Mouse (Mus musculus): ENCODE measurements around the gene Cnot1.
A peak's percentile ranks its signal among the peaks of the same experiment; 100 is the strongest.
"Not testable (repeated sequence)": the region's sequence is repeated elsewhere in the genome, so short reads cannot be mapped to it uniquely, and the experiment has no call there.

Gene Cnot1

DNA sequence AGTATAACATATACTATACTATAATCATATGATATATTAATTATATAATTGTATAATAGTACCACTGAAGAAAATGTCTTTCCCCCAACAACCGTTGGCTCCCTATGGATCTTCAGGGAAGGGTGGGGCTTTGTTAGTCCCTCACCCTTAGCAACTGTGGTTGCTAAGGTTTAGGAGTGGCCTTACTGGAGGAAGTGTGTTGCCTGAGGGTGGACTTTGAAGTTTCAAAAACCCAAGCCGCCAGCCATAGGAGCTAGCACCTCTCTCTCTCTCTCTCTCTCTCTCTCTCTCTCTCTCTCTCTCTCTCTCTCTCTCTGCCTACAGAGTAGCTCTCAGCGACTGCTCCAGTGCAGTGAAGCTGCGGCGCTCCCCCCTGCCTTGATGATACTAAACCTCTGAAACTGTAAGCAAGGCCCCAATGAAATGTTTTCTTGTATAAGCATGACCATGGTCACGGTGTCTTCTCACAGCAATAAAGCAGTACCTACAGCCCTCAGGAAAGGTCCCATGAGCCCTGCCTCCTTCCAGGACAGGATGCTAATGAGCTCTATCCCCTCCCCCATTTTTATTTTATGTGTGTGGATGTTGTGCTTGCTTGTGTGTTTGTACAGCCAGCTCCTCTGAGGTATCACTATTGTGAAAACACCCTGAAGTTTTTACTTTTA, 8.9 kb upstream of the Cnot1 start:
- no peak for DNase-seq

DNA sequence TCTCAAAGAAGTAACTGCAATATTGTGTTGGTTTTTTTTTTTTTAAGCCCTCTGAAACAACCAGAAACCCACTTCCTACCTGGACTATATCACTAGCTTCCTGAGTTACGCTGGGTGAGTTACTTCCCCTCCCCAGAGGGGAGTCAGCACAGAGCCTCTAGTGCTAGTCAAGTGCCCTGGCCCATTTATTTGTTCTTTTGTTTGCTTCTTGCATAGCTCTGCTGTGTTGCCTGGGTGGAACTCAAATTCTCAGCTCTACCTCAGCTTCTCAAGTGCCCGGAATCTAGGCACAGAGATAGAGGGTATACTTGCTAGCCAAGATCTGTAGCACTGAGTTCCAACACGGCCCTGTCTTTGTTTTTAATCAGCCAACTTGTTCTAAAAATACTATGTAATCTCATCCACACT, 2.9 kb upstream of the Cnot1 start:
- no peak for DNase-seq

DNA sequence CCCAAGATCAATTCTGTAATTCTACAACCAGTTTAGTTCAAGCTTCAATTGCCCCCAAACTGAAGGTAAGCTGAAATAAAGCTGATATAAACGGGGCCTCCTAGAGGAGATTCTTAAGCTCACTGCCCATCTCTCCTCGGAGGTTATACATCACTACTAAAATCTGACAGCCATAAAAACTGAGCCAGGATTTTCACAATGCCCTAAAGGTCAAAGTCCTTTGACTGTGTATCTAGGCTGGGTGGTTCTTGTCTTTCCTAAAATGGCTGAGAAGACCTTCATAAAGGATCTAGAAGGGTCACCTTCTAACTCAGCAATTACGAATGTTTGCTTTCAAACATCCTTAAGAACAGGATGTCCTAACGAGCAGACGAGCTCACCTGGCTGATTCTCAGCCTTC, 1.9 kb upstream of the Cnot1 start:
- DNase-seq, result no peak

DNA sequence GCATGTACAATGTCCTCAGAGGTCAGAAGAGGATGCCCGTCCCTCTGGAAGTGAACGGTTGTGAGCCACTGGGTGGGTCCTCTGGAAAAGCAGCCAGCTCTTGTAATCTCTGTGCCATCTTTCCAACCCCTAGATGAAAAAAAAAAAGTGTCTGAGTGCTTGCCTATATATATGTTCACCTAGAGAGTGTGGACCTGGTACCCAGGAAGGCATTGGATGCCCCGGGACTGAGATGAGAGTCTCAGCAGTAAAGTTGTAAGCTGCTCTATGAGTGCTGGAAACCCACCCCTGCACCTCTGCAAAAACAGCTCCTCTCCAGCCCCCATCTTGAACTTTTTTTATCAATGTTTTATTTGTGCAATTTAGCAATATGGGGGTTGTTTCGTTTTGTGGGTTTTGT, 1.4 kb upstream of the Cnot1 start:
- no peak for DNase-seq

DNA sequence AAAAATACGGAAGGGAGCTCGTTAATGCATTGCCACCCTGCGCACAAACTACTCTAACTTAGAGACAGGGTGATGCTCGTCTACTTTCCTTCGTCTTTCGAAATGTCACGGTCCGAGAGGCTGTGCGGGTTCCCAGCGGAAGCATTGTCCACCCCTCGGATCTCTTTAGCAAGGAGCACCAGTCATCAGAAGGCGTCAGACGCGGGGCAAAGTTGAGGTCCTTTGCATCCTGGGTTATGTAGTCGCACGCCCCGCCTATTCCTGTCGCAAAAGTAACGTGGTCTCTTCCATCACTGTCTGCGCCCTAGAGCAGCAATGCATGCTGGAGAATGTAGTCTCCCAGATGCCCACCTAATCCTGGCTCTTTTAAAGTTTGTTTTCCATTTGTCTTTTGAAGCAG, 597 bp upstream of the Cnot1 start:
- peak; percentile 92 for DNase-seq

DNA sequence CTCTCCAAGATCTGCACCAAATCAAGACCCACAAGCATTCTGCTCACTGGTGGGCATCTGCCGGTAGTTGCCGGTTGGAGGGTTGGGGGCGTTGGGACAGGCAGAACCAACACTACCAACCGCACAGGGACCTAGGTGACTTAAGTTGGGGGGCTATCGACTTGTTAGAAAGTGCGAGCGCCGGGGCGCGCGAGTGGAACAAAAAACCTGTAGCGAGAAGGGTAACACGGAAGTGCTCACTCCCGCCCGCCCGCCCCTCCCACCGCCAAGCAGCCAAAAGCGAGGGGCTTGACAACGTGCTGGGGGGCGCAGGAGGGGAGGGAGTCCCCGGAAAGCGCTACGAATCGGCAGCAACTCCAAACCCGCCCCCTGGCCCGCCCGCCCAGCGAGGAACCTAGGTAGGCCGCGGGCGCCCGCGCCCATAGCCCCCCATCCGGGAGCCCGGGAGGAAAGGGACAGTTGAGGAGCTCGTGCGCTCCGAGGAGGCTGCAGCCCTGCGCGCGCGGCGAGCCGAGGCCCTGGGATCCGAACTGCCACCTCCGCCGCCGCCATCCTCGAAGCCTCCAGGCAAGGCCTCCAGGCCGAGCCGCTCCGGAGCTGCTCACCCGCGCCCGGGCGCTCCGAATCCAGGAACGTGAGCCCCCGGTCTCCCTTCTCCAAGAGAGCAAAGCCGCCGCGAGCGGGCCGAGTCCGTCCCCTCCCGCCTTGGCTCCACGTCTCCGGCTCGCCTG, 638 bp downstream of the Cnot1 start:
- peak; percentile 52 for DNase-seq

DNA sequence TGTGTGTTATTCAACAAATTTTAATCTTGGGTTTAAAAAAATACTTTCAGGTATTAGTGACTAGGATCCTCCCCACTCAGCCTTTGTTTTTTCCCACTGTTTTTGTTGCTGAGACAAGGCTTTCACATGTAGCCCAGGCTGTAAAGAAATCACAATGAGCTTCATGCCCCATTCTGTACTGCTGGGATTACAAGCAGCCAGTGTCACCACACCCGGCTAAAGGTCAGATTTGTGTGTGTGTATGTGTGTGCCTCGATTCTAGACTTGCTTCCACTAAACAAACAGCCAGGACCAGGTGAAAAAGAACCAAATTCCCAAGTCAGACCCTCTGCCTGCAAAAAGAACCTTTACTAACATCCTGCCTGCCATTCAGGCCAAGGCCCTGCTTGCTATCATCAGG, 1.8 kb downstream of the Cnot1 start:
- no peak for DNase-seq

DNA sequence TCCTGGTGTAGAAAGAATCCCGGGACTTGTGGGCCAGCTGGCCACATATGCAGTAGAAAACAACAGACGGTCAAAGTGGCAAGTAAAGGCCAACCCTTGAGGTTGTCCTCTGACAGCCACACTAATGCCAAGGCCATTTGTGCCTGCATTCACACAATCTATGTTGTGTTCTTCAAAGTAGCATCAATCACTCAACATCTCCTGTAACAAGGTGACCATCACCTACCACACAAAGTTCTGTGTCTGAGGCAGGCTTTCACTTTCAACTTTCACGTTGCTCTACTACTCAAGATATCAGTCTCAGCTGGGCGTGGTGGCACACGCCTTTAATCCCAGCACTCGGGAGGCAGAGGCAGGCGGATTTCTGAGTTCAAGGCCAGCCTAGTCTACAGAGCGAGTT, 5.0 kb downstream of the Cnot1 start:
- no peak for DNase-seq

DNA sequence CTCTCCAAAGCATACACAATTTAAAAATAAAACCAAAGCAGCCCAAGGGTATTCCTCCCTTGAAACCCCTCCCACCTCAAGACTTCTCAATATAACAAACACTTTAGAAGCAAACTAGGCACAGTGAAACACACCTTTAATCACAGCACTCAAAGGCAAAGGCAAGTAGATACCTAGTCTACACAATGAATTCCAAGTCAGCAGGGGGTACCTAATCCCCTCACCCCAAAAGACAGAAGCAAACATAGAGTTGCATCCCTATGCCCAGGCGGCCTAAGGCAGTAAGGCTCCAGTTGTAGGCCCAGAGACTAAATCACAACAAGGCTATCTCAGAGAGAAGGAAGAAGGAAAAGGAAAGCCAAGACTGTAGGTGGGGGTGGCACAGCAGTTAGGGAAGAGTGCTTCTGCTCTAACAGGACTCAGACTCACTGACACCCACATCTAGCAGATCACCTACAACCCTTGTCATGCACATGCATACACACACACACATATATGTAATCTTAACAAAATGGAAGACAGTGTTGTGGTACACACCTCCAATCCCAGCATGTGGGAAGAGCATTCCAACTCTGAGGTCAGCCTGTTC, 5.7 kb downstream of the Cnot1 start:
- DNase-seq, result no peak

DNA sequence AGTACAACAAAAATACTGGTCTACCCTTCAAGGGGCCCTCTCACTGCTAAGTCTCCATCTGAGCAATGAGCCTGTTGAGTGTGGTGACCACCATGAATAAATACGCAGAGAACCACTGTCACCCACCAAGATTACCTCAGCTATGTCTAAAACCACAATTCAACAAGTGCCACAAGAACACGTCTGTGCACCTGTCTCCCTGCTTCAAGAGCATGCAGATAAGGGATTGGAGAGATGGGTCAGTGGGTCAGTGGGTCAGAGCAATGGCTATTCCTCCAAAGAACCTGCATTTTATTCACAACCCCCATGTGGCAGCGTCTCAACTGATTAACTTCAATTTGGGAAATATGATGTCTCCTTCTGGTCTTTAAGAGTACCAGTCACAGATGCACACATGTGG, 6.9 kb downstream of the Cnot1 start:
- DNase-seq, result no peak

DNA sequence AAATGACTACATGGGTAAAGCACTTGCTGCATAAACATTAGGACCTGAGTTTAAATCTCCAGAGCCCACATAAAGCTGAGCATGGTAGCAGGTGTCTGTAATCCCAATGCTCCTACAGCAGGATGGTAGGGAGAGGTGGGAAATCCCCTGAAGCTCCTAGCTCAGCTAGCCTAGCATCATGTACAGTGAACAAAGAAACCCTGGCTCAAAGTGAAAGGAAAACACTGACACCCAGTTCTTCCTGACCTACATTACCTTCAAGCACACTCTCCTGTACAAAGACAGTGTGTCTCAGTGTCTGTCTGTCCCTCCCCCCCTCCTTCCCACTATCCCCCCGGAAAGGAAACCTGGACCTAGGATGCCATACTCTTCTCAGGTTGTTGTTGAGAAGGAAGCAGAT, 7.4 kb downstream of the Cnot1 start:
- DNase-seq, result no peak

DNA sequence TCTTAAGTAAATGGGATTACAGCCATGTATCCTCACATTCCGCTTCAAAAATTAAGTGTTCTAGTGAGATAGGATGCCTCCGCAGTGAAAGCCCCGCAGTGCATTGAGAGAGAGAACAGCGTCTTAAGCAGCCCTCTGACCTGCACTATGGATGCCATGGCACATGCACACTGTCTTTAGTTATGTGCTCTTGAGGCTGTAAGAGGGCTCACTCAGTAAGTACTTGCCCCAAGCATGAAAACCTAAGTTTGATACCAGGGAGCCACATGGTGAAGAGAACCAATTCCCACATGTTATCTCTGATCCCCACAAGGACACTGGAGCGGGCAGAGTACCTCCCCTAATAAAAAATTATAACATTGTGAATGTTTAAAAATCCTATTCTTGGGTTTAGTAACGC, 8.1 kb downstream of the Cnot1 start:
- DNase-seq, result no peak

DNA sequence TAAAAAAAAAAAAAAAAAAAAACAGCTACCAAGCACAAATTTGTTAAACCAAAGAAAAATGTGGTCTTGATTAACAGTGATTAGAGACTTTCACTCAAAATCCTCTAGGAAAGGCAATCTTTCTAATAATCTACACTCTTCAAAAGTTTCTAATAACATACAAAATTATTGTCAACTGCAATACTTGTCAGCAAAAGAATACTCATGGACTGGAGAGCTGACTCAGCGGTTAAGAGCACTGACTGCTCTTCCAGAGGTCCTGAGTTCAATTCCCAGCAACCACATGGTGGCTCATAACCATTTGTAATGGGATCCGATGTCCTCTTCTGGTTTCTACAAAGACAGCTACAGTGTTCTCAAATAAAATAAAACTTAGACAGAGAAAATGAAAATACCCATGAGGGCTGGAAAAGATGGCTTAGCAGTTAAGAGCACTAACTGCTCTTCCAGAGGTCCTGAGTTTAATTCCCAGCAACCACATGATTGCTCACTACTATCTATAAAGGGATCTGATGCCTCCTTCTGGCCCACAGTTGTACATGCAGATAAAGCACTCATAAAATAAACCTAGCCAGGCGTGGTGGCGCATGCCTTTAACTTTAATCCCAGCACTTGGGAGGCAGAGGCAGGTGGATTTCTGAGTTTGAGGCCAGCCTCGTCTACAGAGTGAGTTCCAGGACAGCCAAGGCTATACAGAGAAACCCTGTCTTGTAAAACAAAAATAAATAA, 11.8 kb downstream of the Cnot1 start:
- not testable (repeated sequence) for DNase-seq

DNA sequence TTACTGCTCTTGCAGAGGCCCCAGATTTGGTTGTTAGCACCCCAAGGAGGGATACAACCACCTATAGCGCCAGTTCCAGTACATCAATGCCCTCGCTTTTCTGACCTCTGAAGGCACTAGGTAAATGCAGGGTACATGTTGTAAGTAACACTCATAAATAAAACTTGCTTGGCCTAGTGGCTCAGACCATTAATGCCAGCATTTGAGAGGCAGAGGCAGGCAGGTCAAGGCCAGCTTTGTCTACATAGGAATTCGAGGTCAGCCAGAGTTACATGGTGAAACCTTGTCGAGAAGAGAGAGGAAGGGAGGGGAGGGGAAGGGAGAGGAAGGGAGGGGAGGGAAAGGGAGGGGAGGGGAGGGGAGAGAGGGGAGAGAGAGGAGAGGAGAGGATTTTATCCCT, 21.7 kb downstream of the Cnot1 start:
- DNase-seq, result no peak

DNA sequence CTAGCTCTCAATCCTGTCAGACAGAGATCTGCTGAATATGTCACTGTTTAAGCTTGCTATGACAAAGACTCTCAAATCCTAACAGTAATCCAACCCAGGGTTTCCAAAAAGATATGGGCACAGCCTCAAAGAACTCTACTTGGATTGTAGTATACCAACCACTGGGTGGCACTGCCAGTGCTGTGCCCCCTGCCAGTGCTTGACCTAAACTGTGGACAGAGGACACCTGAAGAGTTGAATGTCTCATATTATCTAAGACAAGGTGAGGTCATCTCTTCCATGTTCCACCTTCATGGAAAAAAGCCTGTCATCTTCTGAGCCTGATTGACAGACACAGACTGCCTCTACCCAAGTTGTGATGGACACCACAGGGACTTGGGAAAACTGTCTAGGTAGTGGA, 24.6 kb downstream of the Cnot1 start:
- DNase-seq, result no peak

DNA sequence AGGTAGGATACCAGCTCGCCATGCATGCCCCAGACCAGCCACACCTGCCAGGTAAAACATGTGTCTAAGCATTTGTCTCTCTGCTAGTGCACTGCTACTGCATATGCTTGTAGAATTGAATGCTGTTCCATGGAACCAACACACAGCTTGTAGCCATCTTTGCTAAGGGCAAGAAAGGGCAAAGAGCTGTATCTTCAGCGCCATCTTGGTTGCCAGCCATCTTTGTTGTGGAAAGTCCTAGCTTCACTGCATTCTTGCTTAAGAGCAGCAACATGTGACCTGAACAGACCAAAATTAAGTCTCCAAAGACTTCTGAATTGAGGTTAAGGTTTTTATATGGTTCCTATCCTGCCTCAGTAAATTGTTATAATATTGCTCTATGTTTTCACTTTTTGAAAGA, 25.5 kb downstream of the Cnot1 start:
- DNase-seq, result no peak

DNA sequence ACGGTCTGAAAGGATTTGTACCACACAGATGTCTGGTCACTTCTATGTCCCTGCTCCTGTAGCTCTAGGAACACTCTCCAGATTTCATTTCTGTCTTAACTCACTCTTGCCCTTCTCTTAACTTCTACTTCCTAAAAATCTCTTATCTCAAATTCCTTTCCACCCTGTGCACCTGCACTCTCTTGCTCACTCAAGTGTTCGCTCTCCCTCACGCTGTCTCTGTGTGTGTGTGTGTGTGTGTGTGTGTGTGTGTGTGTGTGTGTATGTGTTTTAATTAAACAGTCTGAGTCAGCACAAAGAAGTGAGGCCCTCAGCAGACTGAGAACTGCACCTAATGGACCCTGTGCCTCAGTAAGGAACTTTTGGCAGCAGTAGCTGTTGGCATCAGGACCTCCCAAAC, 26.2 kb downstream of the Cnot1 start:
- no peak for DNase-seq

DNA sequence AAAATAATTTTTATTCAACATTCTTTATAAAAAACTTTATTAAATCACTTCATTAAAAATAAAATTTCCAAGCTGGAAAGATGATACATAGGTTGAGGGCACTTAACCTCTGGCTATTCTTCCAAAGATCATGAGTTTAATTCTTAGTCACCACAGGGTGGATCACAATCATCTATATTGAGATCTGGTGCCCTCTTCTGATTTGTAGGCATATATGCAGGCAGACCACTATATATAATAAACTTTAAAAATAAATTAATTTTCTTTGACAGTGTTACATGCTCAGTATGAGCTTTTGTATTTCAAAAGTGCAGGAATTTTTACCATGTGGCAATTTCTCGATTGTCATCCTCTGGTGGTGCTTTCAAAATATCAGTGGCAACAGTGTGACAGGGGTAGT, 43.1 kb downstream of the Cnot1 start:
- DNase-seq, result no peak

DNA sequence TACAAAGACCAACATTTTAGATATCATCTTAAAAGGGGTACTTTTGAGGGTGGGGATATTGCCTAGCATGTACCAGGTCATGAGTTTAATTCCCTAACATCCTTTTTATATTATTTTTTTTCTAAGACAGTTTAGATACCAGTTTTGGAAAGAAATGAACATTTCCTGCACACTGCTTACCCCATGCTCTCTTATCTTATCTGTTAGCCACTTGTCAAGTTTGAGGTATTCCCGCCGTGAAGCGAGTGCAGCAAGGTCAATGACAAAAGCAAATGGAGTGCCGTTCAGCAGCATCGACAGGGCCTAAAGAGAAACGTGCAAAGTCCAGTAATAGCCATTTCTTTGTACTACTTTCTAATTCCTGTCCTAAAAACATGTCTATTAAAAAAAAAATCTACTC, 46.9 kb downstream of the Cnot1 start:
- DNase-seq, result no peak

DNA sequence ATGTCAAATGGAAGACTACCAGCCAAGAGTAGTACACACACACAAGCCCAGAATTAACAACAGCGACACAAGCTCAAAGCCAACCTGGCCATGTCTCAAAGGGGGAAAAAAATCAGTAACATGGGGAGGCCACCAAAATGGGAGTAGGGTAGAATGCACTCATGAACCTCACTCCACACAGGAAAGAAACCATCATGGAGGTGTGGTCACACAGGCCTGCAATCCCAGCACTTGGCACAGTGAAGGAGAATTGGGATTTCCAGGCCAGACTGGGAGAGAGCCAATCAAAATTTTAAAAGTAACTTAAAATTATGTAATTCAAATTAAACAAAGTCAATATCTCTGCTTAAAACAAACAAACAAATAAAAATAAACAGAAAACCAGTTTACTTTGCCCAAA, 55.3 kb downstream of the Cnot1 start:
- DNase-seq, result no peak

DNA sequence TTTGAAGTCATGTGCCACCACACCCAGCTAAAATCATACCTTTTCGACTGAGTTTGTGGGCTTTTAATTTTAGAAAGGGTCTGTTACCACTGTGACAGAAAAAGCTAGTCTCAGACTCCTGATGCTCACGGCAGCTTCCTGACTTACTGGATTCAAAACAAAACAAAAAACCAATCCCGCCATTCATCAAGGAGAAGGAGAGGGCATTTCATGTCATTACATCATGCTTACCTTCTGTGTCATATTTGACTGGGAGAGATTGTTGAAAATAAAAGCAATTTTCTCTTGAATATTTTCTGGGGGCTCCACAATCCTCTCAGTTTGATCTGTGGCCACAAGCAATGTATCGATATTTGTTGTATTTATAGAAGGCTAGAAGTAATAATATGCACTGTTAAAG, 59.2 kb downstream of the Cnot1 start:
- DNase-seq, result no peak

DNA sequence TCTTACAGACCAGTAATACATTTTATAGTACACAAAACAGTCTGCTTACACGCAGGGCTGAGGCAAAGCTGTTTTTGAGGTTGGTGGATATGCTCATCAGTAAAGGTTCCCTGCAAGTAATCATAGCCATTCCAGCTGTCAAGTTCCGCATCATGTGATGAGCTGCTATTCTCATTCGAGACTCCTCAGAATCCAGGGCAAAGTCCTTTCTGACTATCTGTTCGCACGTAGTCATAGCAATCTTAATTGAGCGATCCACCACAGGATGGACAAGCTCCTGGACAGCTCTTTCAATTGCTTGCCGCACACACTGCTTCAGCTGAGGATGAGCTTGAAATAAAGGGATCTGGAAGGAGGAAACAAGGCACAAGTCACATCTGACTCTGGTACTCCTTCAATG, 65.5 kb downstream of the Cnot1 start:
- DNase-seq, result no peak

DNA sequence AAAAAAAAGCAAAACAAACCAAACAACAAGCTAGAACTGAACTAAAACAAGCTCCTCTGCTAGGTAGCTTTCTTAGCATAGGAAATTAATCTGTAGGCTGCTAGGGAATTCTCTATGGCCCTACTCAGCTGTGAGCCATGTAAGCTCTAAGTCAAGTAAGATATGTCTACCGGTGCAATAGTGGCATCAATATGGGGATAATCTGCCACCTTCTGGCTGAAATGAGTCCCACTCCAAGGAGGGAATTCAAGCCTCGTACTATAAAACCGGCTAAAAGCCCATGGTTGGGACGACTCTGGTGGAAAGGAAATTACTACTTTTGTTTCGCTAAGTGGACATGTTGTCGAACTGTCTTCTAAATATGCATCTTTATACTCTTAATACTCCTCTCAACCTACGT, 68.7 kb downstream of the Cnot1 start:
- no peak for DNase-seq

DNA sequence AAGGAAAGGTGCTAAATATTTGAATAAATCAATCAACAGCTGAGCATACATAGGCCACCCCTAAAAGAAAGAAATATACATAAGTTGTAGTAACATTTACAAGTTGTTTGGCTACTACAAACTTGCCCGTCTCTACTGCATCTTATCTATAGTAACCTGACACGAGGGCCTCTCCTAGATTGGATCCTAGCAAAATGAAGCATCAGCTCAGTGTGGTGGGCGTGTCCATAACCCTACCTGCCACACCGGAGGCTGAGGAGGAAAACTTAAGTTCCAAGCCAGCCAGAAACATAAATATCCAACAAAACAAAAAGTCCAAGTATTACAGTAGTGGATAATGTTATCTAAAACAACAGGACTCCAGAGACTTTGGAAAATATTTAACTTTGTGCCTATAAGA, 79.6 kb downstream of the Cnot1 start:
- no peak for DNase-seq
